Mouse (Mus musculus): Measurements from ENCODE around the gene Plcg2. TPM values are rescaled to one million over a fixed set of nuclear protein-coding genes. Genes with fewer than 3 reads are reported as not detected.

Gene Plcg2
- polyA plus RNA-seq, 1 experiment from 2014 or later = 7.2 TPM

- Histone ChIP-seq H3K4me2 (no peak overlapping the region), H3K36me3 (no peaks in the 10 kb centered on the region), H3K9me3 (no peaks in the 10 kb centered on the region), H3K27me3 (replicated peaks) (peaks cover 21% of the 10 kb centered on the region), H3K4me1 (peaks cover 4% of the 10 kb centered on the region; the same call in 1 of the 2 replicates), H3K4me3 (no peak overlapping the region), H3K9ac (no peak overlapping the region), H3K27ac (replicated peaks) (no peak overlapping the region)
- WGBS = 77% methylated on average over 5 of the region's 5 CpGs
- no peak for ATAC-seq (ENCODE audit: extremely low read depth, insufficient number of reproducible peaks, low FRiP score, low TSS enrichment)
Measured at GRCm38 (mm10) chr8:117675171-117675570, 177.1 kb downstream of the Plcg2 start.

- peaks cover 4% of the 10 kb centered on the region; the same call in 1 of the 2 replicates for H3K4me1 ChIP-seq
- no peaks in the 10 kb centered on the region for H3K9me3 ChIP-seq
- no peak for ATAC-seq (ENCODE audit: extremely low read depth, insufficient number of reproducible peaks, low FRiP score, low TSS enrichment)
- H3K9ac ChIP-seq = no peak overlapping the region
- no peak overlapping the region for H3K4me3 ChIP-seq
- peaks cover 10% of the 10 kb centered on the region for H3K27me3 ChIP-seq (replicated peaks)
- H3K27ac ChIP-seq (replicated peaks) = no peak overlapping the region
- 55% methylated on average over 9 of the region's 9 CpGs for WGBS
- no peaks in the 10 kb centered on the region for H3K36me3 ChIP-seq
- H3K4me2 ChIP-seq = no peak overlapping the region
Measured at GRCm38 (mm10) chr8:117676460-117676859, 178.4 kb downstream of the Plcg2 start.

GRCm38 (mm10) chr8:117677011-117677410, 178.9 kb downstream of the Plcg2 start:
- peaks cover 4% of the 10 kb centered on the region; the same call in 1 of the 2 replicates for H3K4me1 ChIP-seq
- H3K9ac ChIP-seq = no peak overlapping the region
- H3K27me3 ChIP-seq (replicated peaks) = peaks cover 5% of the 10 kb centered on the region; the same call in 1 of the 2 replicates
- H3K9me3 ChIP-seq = no peaks in the 10 kb centered on the region
- no peak overlapping the region for H3K4me2 ChIP-seq
- no peak for ATAC-seq (ENCODE audit: extremely low read depth, insufficient number of reproducible peaks, low FRiP score, low TSS enrichment)
- 72% methylated on average over 8 of the region's 8 CpGs for WGBS
- no peaks in the 10 kb centered on the region for H3K36me3 ChIP-seq
- no peak overlapping the region for H3K4me3 ChIP-seq
- no peak overlapping the region for H3K27ac ChIP-seq (replicated peaks)

- no peaks in the 10 kb centered on the region for H3K27me3 ChIP-seq (replicated peaks)
- no peak overlapping the region for H3K9ac ChIP-seq
- H3K4me1 ChIP-seq = no peaks in the 10 kb centered on the region
- no peaks in the 10 kb centered on the region for H3K36me3 ChIP-seq
- no peak overlapping the region for H3K27ac ChIP-seq (replicated peaks)
- ATAC-seq (ENCODE audit: extremely low read depth, insufficient number of reproducible peaks, low FRiP score, low TSS enrichment) = no peak
- 70% methylated on average over 4 of the region's 4 CpGs for WGBS
- no peak overlapping the region for H3K4me3 ChIP-seq
- H3K9me3 ChIP-seq = no peaks in the 10 kb centered on the region
- H3K4me2 ChIP-seq = no peak overlapping the region
Measured at GRCm38 (mm10) chr8:117678650-117679049, 180.6 kb downstream of the Plcg2 start.

GRCm38 (mm10) chr8:117683925-117684472, 185.9 kb downstream of the Plcg2 start:
- H3K9me3 ChIP-seq = no peaks in the 10 kb centered on the region
- 78% methylated on average over 10 of the region's 10 CpGs for WGBS
- H3K4me2 ChIP-seq = no peak overlapping the region
- no peaks in the 10 kb centered on the region for H3K36me3 ChIP-seq
- H3K9ac ChIP-seq = no peak overlapping the region
- no peaks in the 10 kb centered on the region for H3K4me1 ChIP-seq
- no peak for ATAC-seq (ENCODE audit: extremely low read depth, insufficient number of reproducible peaks, low FRiP score, low TSS enrichment)
- no peaks in the 10 kb centered on the region; the same call in 1 of the 2 replicates for H3K27me3 ChIP-seq (replicated peaks)
- no peak overlapping the region for H3K27ac ChIP-seq (replicated peaks)
- no peak overlapping the region for H3K4me3 ChIP-seq

- Histone ChIP-seq H3K27ac (replicated peaks) (no peak overlapping the region), H3K9ac (no peak overlapping the region), H3K9me3 (no peaks in the 10 kb centered on the region), H3K27me3 (replicated peaks) (no peaks in the 10 kb centered on the region; the same call in 1 of the 2 replicates), H3K36me3 (no peaks in the 10 kb centered on the region), H3K4me2 (no peak overlapping the region), H3K4me3 (no peak overlapping the region), H3K4me1 (no peaks in the 10 kb centered on the region)
- WGBS = 63% methylated on average over 11 of the region's 11 CpGs
- ATAC-seq (ENCODE audit: extremely low read depth, insufficient number of reproducible peaks, low FRiP score, low TSS enrichment) = no peak
Measured at GRCm38 (mm10) chr8:117684504-117684903, 186.4 kb downstream of the Plcg2 start.

Small RNAs within 50 kb of the gene (microRNA-seq; reads per million reads assigned to microRNA genes)
- gene Gm27361 (not detected), gene Mir7077 (not detected), gene Mir7078 (not detected)

Other genes starting within 250 kb of the Plcg2 start
- 6.2 and 6.5 TPM in 2 replicates for gene Cmip, start 241.2 kb upstream of the Plcg2 start, polyA plus RNA-seq (2015; fragmentation: Nextera tagmentation; extraction: Ambion mirVana)
- 0.41 and 0.63 TPM in 2 replicates for gene Sdr42e1, start 175.4 kb downstream of the Plcg2 start, polyA plus RNA-seq (2015; fragmentation: Nextera tagmentation; extraction: Ambion mirVana)
- 0.32 and 1.2 TPM in 2 replicates for gene Hsd17b2, start 203.6 kb downstream of the Plcg2 start, polyA plus RNA-seq (2015; fragmentation: Nextera tagmentation; extraction: Ambion mirVana)